Mouse (Mus musculus): ENCODE measurements around the gene Tmem240.

DNA sequence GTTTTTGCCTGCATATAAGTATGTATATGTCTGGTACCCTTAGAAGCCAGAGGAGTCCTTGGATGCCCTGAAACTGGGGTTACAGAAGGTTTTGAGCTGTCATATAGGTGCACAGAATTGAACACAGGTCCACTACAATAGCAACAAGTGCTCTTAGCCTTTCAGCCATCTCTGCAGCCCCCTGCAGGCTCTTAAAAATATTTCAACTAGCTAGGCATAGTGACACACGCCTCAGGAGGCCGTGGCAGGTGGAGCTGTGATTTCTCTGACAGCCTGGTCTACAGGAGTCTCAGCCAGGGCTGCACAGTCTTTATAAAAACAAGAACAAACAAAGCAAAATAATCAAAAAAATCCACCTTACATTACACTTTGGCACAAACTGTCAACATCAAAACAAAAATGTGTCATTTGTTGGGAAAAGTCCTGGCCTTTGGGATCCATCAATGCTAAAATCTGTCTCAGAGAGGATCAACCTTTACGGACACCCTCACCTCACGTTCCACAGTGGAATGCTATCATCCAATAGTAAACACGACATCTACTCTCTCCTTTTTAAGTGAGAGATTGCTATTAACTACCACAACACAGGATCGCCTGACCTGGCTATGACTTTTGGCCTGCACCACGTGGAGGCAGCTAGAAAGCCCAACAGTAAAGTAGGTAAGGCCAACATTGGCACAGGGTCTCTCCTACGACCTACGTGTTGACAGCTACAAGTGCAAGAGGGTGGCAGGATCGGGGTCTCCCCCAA is 25.4 kb downstream of the Tmem240 start:
- no peak for TF ChIP-seq CTCF (IDR thresholded peaks at IDR 0.05; ENCODE audit: insufficient read depth, low read depth, low read length)
- TF ChIP-seq POLR2A (IDR thresholded peaks at IDR 0.05; ENCODE audit: insufficient read depth, low read depth, low read length) = no peak

Data from olfactory bulb, adult 2 months (tissue).